Mouse (Mus musculus): ENCODE data around the gene Supt3.

Gene Supt3

GRCm38 (mm10) chr17:44783143-44783542, 6.2 kb downstream of the Supt3 start:
- DNase-seq, result no peak

DNA sequence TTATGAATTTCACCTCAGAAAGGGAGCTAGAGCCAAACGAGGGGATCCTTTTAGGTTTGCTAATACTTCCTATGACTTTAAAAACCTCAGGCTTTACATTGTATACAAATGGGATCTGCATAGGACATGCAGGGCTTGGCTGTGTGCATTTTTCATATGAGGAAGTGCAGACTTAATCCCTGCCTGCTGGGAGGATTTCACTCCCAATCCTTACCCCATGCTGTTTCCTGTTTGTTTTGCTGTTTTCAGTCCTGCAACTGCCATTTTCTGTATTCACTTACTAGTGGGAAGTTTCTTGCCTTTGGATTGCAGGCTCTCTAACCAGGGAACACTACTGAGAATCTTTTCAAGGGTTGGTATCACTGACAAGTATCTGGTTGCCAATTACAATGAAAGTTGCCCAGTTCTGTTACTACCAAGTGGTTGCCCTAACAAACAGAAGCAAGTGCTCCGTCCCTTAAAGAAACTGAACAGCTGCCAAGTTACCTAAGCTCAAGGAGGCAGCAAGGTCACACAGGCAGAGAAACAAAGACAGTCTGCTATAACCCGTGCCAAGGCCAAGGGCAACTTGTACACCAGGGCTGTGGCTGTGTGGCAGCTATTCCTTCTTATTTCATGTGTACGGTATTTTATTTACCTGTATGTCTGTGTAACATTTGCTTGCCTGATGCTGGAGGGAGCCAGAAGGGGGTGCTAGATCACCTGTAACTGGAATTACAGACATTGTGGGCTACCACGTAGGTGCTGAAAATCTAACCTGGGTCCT, 12.2 kb downstream of the Supt3 start:
- DNase-seq, result no peak

DNA sequence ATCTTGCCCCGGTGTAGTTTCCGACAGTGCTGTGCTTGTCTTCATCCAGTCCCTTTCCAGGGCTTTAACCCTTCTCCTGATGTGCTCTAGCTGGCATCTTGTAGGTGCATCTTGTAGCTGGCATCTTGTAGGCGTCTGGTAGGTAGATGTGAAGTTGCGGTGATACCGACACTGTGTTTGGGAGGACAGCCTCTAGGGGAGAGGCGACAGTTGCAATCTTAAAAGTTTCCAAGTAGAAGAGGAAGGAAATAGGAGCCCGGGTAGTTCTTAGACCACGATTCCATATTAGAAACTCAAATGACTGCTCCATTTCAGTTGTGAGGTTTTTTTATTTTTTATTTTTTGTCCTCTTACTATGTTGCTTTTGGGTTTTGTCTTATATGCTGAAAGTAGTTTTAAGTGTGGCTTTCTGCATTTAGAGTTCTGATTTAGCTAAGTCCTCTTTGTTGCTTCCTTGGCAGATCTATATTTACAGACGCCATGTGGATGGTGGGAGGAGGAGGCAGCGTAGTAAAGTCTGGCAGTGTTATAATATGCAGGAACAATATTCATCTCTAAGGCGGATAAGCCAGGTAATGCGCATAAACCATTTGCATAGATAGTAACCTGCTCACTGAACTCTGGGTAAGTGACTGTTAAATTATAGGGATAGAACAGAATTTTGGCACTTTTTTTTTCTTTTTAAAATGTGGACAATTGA, 15.4 kb downstream of the Supt3 start:
- DNase-seq, result no peak

GRCm38 (mm10) chr17:44797331-44797730, 20.4 kb downstream of the Supt3 start:
- no peak for DNase-seq

DNA sequence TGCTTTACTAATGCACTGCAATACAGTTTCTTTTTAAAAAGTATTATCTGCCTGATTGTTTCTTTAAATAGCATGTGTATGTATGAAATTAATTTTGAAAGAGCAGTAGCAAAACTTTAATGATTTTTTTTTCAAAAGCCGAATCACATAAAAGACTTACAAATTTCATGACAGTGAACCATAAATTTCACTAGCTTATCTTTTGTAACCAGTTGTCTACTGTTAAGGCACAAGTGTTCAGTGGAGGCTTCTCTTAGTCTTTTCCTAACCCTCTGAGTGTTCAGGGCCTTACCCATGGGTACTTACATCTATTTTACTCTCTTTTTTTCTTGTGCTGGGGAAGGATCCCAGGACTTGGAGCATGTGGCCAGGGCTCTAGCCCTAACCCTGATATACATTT, 30.1 kb downstream of the Supt3 start:
- DNase-seq, result no peak

- DNase-seq, result no peak
Observed at GRCm38 (mm10) chr17:44814508-44815175, 37.7 kb downstream of the Supt3 start, which contains the start of gene Runx2. TSS of gene Runx2 (minus strand) at chr17:44814797.

GRCm38 (mm10) chr17:44818825-44819224, 41.9 kb downstream of the Supt3 start:
- no peak for DNase-seq

DNA sequence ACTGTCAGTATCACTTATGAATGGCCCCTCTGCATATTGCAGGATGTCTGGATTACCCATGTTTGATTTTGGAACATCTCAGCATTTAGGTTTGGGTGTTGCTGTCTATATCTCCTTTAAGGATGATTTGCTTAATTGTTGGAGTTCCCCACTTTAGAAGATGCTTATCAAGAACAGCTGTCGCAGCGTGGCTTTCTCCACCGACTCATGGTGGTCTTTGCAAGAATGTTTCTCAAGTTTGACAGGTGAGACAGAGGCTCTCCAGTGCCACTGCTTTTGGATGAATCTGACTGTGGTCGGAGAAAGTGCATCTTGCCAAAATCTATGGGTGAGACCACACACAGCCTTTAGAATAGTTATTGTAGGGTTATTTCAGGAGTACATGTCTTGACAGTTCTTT, 42.9 kb downstream of the Supt3 start:
- DNase-seq, result no peak

GRCm38 (mm10) chr17:44821940-44822339, 45.0 kb downstream of the Supt3 start:
- no peak for DNase-seq

- DNase-seq, result no peak
Observed at GRCm38 (mm10) chr17:44827124-44827523, 50.2 kb downstream of the Supt3 start.

DNA sequence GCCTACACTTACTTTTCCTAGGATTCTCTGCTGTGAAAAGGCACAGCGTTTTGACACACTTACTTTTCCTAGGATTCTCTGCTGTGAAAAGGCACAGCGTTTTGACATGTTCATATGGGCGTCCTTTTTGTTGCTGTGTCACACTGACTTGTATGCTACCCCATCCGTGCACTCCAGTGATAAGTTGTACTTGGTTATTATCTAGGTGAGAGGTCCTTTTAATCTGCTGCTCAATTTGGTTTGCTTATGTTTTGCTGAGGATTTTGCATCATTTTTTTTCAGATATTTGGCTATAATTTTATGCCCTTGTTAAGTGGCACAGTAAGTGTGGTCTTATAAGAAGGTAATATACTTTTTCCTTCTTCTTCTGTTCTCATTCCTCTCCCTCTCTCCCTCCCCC, 51.0 kb downstream of the Supt3 start:
- DNase-seq, result no peak

DNA sequence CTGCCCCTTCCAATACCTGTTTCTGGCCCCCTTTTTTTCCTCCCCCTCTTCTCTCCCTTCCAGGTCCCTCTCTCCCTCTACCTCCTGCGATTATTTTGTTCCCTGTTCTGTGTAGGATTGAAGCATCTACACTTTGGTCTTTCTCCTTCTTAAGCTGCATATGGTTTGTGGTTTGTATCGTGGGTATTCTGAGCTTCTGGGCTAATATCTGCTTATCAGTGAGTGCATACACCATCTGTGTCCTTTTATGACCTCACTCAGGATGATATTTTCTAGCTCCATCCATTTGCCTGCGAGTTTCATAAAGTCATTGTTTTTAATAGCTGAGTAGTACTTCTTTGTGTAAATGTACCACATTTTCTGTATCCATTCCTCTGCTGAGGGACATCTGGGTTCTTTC, 52.6 kb downstream of the Supt3 start:
- no peak for DNase-seq

DNA sequence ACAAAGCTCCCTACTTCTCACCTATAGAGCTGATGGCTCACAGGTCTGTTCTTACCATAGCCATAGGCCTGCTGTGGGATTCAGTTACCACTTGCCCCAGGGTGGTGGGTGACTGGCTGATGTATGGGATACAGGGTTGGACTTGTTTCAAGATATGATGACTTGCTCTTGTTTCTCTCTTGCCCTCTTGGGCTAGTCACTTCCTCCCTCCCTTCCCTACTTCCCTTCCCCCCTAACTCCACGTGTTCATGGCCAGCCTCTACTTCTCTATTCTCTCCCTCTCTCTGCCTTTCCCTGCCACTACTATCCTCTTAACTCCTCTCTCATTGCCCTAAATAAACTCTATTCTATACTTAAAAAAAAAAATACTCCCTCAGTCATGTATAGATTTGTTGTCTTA, 54.2 kb downstream of the Supt3 start:
- DNase-seq, result no peak

GRCm38 (mm10) chr17:44842184-44842583, 65.2 kb downstream of the Supt3 start:
- DNase-seq, result no peak

DNA sequence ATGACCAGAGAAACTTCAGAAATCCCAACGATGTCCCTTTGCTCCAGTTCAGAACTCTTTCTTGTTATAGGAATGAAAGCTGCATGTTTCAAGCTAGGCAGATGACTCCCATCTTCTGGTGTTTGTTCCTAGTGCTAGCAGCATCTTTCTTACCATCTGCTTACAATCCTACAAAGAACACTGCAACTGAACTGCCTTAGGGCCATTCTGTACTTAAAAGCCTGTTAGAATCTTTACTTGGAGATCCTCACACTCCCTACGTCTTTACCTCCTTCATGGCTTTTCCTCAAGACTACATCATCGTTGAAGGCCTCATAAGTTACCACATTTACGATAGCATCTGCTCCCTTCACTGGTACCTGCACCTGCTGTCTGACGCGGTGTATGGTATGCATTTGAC, 86.2 kb downstream of the Supt3 start:
- DNase-seq, result no peak

GRCm38 (mm10) chr17:44893592-44893991, 116.6 kb downstream of the Supt3 start:
- no peak for DNase-seq

DNA sequence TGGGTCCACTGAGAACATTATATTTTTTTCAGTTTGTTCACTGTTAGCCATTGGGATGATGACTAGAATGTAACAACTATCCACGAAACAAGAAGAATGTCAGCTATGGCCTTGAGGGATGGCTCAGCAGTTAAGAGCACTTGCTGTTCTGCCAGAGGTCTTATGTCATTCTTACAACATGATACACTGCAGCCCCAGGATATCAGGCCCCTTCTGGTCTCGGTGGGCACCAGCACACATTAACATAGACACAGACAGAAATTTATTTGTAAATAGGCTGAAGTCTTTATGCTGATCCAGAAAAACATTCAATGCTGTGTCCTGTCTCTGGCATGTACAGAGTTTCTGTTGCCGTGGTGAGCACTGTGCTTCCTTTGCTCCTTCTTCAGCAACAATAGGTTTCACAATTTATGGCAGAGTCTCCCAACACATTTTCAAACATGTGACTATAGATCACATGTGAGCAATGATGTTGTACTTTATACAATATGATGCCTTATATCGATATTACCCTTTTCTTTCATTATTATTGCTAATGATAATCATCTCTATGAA, 166.7 kb downstream of the Supt3 start:
- no peak for DNase-seq

- DNase-seq, result no peak
Observed at GRCm38 (mm10) chr17:44945333-44945732, 168.4 kb downstream of the Supt3 start.

DNA sequence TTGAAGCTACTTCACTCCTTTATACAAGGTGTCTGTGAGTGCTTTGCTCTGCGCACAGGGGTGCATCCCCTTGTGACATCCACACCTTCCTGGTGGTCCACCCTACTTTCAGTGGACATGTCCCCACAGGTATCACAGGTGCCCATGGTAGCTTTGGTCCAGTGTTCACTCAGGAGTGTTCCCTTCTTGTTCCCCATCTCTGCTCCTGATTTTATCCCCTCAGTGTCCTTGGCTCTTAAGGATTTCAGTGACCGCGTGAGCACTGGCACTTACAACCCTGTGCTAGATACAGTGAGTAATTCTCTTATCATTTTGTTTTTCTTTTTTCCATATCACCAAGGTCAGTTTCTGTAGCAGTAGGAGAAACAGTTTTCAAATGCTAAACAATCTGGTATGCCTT, 171.4 kb downstream of the Supt3 start:
- DNase-seq, result no peak

- DNase-seq, result no peak
Observed at GRCm38 (mm10) chr17:44956671-44957070, 179.7 kb downstream of the Supt3 start.

DNA sequence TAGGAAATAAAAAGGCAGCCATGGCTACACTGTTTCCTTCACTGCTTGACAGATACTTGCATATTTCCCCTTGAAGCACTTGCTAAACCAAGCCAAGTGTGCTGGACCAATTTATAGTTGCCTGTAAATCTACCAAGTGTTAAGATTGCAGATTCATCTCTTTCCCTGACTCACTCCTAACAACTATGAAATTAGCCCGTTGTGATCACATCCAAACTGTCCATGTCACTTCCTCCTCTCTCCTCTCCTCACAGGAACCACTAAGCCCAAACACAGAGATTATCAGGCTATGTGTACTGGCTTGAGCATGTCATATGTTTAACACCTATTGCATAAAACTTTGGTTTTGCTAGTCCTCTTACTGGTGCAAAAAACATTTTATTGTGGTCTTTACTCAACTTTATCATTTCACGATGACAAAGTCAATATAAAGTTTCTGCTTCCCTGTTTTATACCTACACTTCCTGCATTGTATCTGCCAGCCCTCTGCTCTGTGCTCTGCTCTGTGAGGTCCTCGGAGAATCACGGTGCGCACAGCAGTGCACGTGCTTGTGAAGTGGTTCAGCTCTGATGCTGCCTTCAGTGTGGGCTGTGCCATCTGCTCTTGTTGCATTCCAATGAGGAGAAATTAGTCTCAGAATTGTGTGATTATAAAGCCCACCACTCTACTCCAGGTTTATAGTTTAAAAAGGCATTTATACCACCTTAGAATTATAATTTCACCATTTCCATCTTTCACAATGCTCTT, 186.3 kb downstream of the Supt3 start:
- no peak for DNase-seq

- DNase-seq, result no peak
Observed at GRCm38 (mm10) chr17:44967186-44967585, 190.2 kb downstream of the Supt3 start.

DNA sequence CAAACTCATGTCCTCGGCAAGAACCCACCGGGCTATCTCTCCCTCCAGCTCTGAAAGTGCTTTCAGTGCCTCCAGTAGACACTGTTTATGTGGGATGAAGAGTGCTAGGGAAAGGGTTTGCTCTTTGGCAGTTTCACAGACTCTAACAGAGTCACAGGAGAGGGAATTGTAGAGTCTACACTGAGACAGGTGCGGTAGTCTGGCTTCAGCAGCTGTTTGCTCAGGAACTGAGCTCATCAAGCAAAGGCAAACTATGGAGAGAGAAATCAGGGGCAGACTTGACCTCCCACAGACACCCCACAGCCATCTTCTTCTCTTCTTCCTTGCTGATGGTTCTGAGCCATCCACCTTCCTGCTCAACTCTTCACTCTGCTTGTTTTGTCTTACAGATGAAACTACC, 193.3 kb downstream of the Supt3 start:
- no peak for DNase-seq
